In genomic region chr10:81379183-81379553, GRCm38 (mm10) we compare ENCODE assay signal across 8 mouse cellular contexts. TPM values are rescaled to one million over a fixed set of nuclear protein-coding genes. Genes with fewer than 3 reads are reported as not detected.
DNase-seq lines count a peak whose midpoint lies in the region; ATAC-seq and TF ChIP-seq lines count a peak whose summit lies in the region.

No protein-coding gene starts in this region.

- no peak for TF ChIP-seq CTCF in liver, adult 2 months (IDR thresholded peaks at IDR 0.05; ENCODE audit: low read depth, low read length)
- no peak for TF ChIP-seq CTCF in intestine, postnatal 0 days (IDR thresholded peaks at IDR 0.05; ENCODE audit: low read depth)

- 65% methylated on average over 3 of the region's 3 CpGs for WGBS in liver, adult 2 months
- 60% methylated on average over 3 of the region's 3 CpGs for WGBS in embryonic facial prominence, embryonic 15.5 days
- WGBS in intestine, postnatal 0 days: 59% methylated on average over 3 of the region's 3 CpGs
- 57% methylated on average over 3 of the region's 3 CpGs for WGBS in neural tube, embryonic 14.5 days

- TF ChIP-seq POLR2A in liver, adult 2 months (IDR thresholded peaks at IDR 0.05; ENCODE audit: extremely low read depth, insufficient read depth, low read length): no peak

- H3K27ac ChIP-seq in liver, adult 2 months (replicated peaks; ENCODE audit: insufficient read depth, low read depth, low read length): no peak overlapping the region
- peak overlapping the region; percentile 80 for H3K27ac ChIP-seq in embryonic facial prominence, embryonic 15.5 days (replicated peaks)
- H3K27ac ChIP-seq in intestine, postnatal 0 days (ENCODE audit: low read depth, low read length): no peak overlapping the region
- H3K27ac ChIP-seq in neural tube, embryonic 14.5 days (ENCODE audit: low read depth, low read length): peak overlapping the region; percentile 70; the same call in 1 of the 2 replicates

- H3K9ac ChIP-seq in liver, adult 2 months (ENCODE audit: low read depth, low read length): no peak overlapping the region; the same call in 1 of the 2 replicates
- H3K9ac ChIP-seq in embryonic facial prominence, embryonic 15.5 days: peak overlapping the region; percentile 39; the same call in 1 of the 2 replicates
- H3K9ac ChIP-seq in intestine, postnatal 0 days (ENCODE audit: low read depth, low read length): no peak overlapping the region
- H3K9ac ChIP-seq in neural tube, embryonic 14.5 days (replicated peaks; ENCODE audit: low read depth, low read length): no peak overlapping the region; the same call in 1 of the 2 replicates

- no peak for ATAC-seq in embryonic facial prominence, embryonic 15.5 days (ENCODE audit: insufficient number of reproducible peaks, low FRiP score, low TSS enrichment, low read depth)
- ATAC-seq in intestine, postnatal 0 days: no peak
- peak; percentile 3 for ATAC-seq in neural tube, embryonic 14.5 days (ENCODE audit: low read depth)

- H3K27me3 ChIP-seq in liver, adult 2 months (ENCODE audit: control insufficient read depth, insufficient read depth, low read length): no peaks in the 10 kb centered on the region
- H3K27me3 ChIP-seq in embryonic facial prominence, embryonic 15.5 days: no peaks in the 10 kb centered on the region
- no peaks in the 10 kb centered on the region for H3K27me3 ChIP-seq in intestine, postnatal 0 days (replicated peaks; ENCODE audit: control insufficient read depth, insufficient read depth, low read length)
- no peaks in the 10 kb centered on the region for H3K27me3 ChIP-seq in neural tube, embryonic 14.5 days (ENCODE audit: control insufficient read depth, insufficient read depth, low read length)

- peaks cover 17% of the 10 kb centered on the region; the same call in 1 of the 2 replicates for H3K79me2 ChIP-seq in liver, adult 2 months (ENCODE audit: control insufficient read depth, insufficient read depth, low read length)

- H3K4me1 ChIP-seq in liver, adult 2 months (ENCODE audit: control insufficient read depth, insufficient read depth, low read length): peaks cover 10% of the 10 kb centered on the region
- peaks cover 34% of the 10 kb centered on the region for H3K4me1 ChIP-seq in embryonic facial prominence, embryonic 15.5 days
- H3K4me1 ChIP-seq in intestine, postnatal 0 days (replicated peaks; ENCODE audit: control insufficient read depth, insufficient read depth, low read length): peaks cover 11% of the 10 kb centered on the region
- peaks cover 21% of the 10 kb centered on the region for H3K4me1 ChIP-seq in neural tube, embryonic 14.5 days (ENCODE audit: control insufficient read depth, insufficient read depth, low read length)

- H3K4me2 ChIP-seq in embryonic facial prominence, embryonic 15.5 days (replicated peaks): peak overlapping the region; percentile 77
- H3K4me2 ChIP-seq in intestine, postnatal 0 days (replicated peaks; ENCODE audit: low read depth): peak overlapping the region; percentile 93
- peak overlapping the region; percentile 52 for H3K4me2 ChIP-seq in neural tube, embryonic 14.5 days (ENCODE audit: low read depth, low read length)

- H3K9me3 ChIP-seq in embryonic facial prominence, embryonic 15.5 days (replicated peaks): no peaks in the 10 kb centered on the region
- no peaks in the 10 kb centered on the region for H3K9me3 ChIP-seq in intestine, postnatal 0 days (ENCODE audit: control insufficient read depth)
- no peaks in the 10 kb centered on the region for H3K9me3 ChIP-seq in neural tube, embryonic 14.5 days (ENCODE audit: control insufficient read depth, low read length)

- peak overlapping the region; percentile 57 for H3K4me3 ChIP-seq in liver, adult 2 months (ENCODE audit: insufficient read depth, low read depth, low read length)
- peak overlapping the region; percentile 74 for H3K4me3 ChIP-seq in embryonic facial prominence, embryonic 15.5 days (replicated peaks)
- H3K4me3 ChIP-seq in intestine, postnatal 0 days (ENCODE audit: low read depth, low read length): peak overlapping the region; percentile 86
- peak overlapping the region; percentile 75 for H3K4me3 ChIP-seq in neural tube, embryonic 14.5 days (ENCODE audit: low read depth, low read length)

- H3K36me3 ChIP-seq in liver, adult 2 months (ENCODE audit: control insufficient read depth, insufficient read depth, low read length): no peaks in the 10 kb centered on the region
- H3K36me3 ChIP-seq in embryonic facial prominence, embryonic 15.5 days: peaks cover 12% of the 10 kb centered on the region
- H3K36me3 ChIP-seq in intestine, postnatal 0 days (ENCODE audit: control insufficient read depth, insufficient read depth): peaks cover 12% of the 10 kb centered on the region
- peaks cover under 1% of the 10 kb centered on the region; the same call in 1 of the 2 replicates for H3K36me3 ChIP-seq in neural tube, embryonic 14.5 days (ENCODE audit: control insufficient read depth, insufficient read depth, low read length)

- DNase-seq in liver, adult 2 months (ENCODE audit: extremely low read depth, low read depth, low spot score): no peak
- no peak for DNase-seq in liver
- DNase-seq in spleen, postnatal 14 days (ENCODE audit: low spot score in 2 of 2): no peak
- no peak for DNase-seq in thymus, postnatal 36 days
- no peak for DNase-seq in adrenal gland, adult 2 months

RNA-seq across cellular contexts. Expression of gene Fzr1, which starts 0.9 kb away (rescaled TPM):
- total RNA-seq in liver, adult 2 months (2014; rRNA removed): 6.2 and 8.1 TPM in 2 replicates
- polyA plus RNA-seq in liver, adult 2 months (2012; rRNA removed): 20.9 and 29.9 TPM in 2 replicates
- polyA plus RNA-seq in embryonic facial prominence, embryonic 15.5 days (2015; fragmentation: Nextera tagmentation; extraction: Ambion mirVana): 98.8 and 102 TPM in 2 replicates
- 40.8 and 45.2 TPM in 2 replicates for polyA plus RNA-seq in intestine, postnatal 0 days (2015; fragmentation: Nextera tagmentation; extraction: Ambion mirVana)
- 114 and 125 TPM in 2 replicates for polyA plus RNA-seq in neural tube, embryonic 14.5 days (2014; fragmentation: Nextera tagmentation; extraction: Ambion mirVana)
- total RNA-seq in adrenal gland, adult 2 months (2021): 10 to 100 TPM; 40.7 to 45.0 TPM
- polyA plus RNA-seq in adrenal gland, adult 2 months (2012; rRNA removed): 95.6 and 103 TPM in 2 replicates

RNA-seq across cellular contexts. Expression of gene Dohh, which starts 5.1 kb away (rescaled TPM):
- total RNA-seq in liver, adult 2 months (2014; rRNA removed): 39.7 and 53.8 TPM in 2 replicates
- 42.6 and 49.7 TPM in 2 replicates for polyA plus RNA-seq in liver, adult 2 months (2012; rRNA removed)
- polyA plus RNA-seq in embryonic facial prominence, embryonic 15.5 days (2015; fragmentation: Nextera tagmentation; extraction: Ambion mirVana): 83.1 and 85.2 TPM in 2 replicates
- polyA plus RNA-seq in intestine, postnatal 0 days (2015; fragmentation: Nextera tagmentation; extraction: Ambion mirVana): 54.0 and 59.4 TPM in 2 replicates
- 61.0 and 68.0 TPM in 2 replicates for polyA plus RNA-seq in neural tube, embryonic 14.5 days (2014; fragmentation: Nextera tagmentation; extraction: Ambion mirVana)
- 10 to 100 TPM; 39.6 to 54.3 TPM for total RNA-seq in adrenal gland, adult 2 months (2021)
- polyA plus RNA-seq in adrenal gland, adult 2 months (2012; rRNA removed): 125 and 132 TPM in 2 replicates

RNA-seq across cellular contexts. Expression of gene Gm48551, which starts 5.1 kb away (rescaled TPM):
- total RNA-seq in liver, adult 2 months (2014; rRNA removed): 2.4 TPM in 1 of 2 replicates, not detected in the other
- 0.32 and 0.44 TPM in 2 replicates for polyA plus RNA-seq in liver, adult 2 months (2012; rRNA removed)
- polyA plus RNA-seq in embryonic facial prominence, embryonic 15.5 days (2015; fragmentation: Nextera tagmentation; extraction: Ambion mirVana): 3.1 and 3.2 TPM in 2 replicates
- polyA plus RNA-seq in intestine, postnatal 0 days (2015; fragmentation: Nextera tagmentation; extraction: Ambion mirVana): 0.76 and 1.1 TPM in 2 replicates
- polyA plus RNA-seq in neural tube, embryonic 14.5 days (2014; fragmentation: Nextera tagmentation; extraction: Ambion mirVana): 4.3 and 6.3 TPM in 2 replicates
- 1 to 10 TPM; 1.8 to 2.5 TPM for total RNA-seq in adrenal gland, adult 2 months (2021)
- 2.9 and 6.7 TPM in 2 replicates for polyA plus RNA-seq in adrenal gland, adult 2 months (2012; rRNA removed)

RNA-seq across cellular contexts. Expression of gene Gm48552, which starts 9.6 kb away (rescaled TPM):
- total RNA-seq in liver, adult 2 months (2014; rRNA removed): 0.40 TPM in 1 of 2 replicates, not detected in the other
- 0.26 and 1.4 TPM in 2 replicates for polyA plus RNA-seq in liver, adult 2 months (2012; rRNA removed)
- polyA plus RNA-seq in embryonic facial prominence, embryonic 15.5 days (2015; fragmentation: Nextera tagmentation; extraction: Ambion mirVana): 1.6 and 2.9 TPM in 2 replicates
- 0.31 TPM in 1 of 2 replicates, not detected in the other for polyA plus RNA-seq in intestine, postnatal 0 days (2015; fragmentation: Nextera tagmentation; extraction: Ambion mirVana)
- polyA plus RNA-seq in neural tube, embryonic 14.5 days (2014; fragmentation: Nextera tagmentation; extraction: Ambion mirVana): 2.0 and 4.4 TPM in 2 replicates
- total RNA-seq in adrenal gland, adult 2 months (2021): 1 to 10 TPM in 1 of 2 experiments, not detected in 1; 1.4 TPM
- 2.5 and 4.4 TPM in 2 replicates for polyA plus RNA-seq in adrenal gland, adult 2 months (2012; rRNA removed)

RNA-seq across cellular contexts. Expression of gene 4930404N11Rik, which starts 13.6 kb away (rescaled TPM):
- total RNA-seq in liver, adult 2 months (2014; rRNA removed): 0.47 TPM in 1 of 2 replicates, not detected in the other
- 0.12 and 0.37 TPM in 2 replicates for polyA plus RNA-seq in liver, adult 2 months (2012; rRNA removed)
- polyA plus RNA-seq in embryonic facial prominence, embryonic 15.5 days (2015; fragmentation: Nextera tagmentation; extraction: Ambion mirVana): 0.73 and 1.3 TPM in 2 replicates
- 0.85 and 1.5 TPM in 2 replicates for polyA plus RNA-seq in intestine, postnatal 0 days (2015; fragmentation: Nextera tagmentation; extraction: Ambion mirVana)
- polyA plus RNA-seq in neural tube, embryonic 14.5 days (2014; fragmentation: Nextera tagmentation; extraction: Ambion mirVana): 0.39 and 0.42 TPM in 2 replicates
- 1 to 10 TPM; 1.2 to 3.6 TPM for total RNA-seq in adrenal gland, adult 2 months (2021)
- 9.7 and 12.4 TPM in 2 replicates for polyA plus RNA-seq in adrenal gland, adult 2 months (2012; rRNA removed)

Comparison
In these comparisons a context has a peak if more than half of its experiments do, and no peak if none do; other contexts are left out.
1. H3K27ac ChIP-seq: peak in embryonic facial prominence, embryonic 15.5 days (single experiment) and neural tube, embryonic 14.5 days (single experiment); none in liver, adult 2 months (single experiment) and intestine, postnatal 0 days (single experiment).
2. Peak in every context shown above with its lines, with median percentiles within 50 percentile points of each other: H3K4me3 ChIP-seq and H3K4me2 ChIP-seq.